Mouse (Mus musculus): ENCODE measurements around the gene Shc3.

Shc3 gene

DNA sequence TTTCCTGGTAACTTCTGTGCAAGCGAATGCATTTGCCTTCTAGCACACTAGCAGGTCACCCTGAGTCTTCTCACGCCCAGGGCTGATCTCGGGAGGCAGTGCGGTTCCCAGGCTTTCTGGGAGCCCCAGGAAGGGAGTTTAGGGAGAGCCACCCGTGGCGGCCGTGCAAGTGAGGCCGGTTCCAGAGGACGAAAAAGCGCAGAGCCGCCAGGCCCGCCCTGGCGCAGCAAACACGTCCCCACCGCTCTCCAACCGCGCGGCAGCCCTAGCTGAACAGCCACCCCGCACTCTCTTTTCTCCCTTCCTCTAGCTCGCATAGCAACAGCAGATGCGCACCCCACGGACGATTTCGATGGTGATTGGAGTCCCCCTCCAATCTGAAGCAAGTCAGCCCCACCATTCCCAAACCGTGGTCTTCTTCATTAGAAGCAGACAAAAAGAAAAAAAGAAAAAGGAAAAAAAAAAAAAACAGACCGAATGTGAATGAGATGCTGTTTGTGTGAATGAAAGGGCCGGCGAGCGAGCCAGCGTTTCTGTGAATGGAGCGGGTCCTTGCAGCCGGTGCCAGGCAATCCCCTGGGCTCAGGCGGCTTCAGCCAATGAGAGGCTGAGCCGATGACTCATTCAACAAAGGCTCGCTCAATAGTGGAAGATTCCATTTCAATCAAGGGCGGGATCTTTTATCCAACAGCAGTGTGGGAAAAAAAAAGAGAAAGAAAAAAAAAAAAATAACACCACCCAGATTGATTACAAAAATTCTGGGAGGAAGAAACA is at the start of gene Shc3:
Gene Shc3 (minus strand): TSS at position 509 of the 774 bp plus-strand sequence.
- peak; percentile 72 to 73 for DNase-seq

DNA sequence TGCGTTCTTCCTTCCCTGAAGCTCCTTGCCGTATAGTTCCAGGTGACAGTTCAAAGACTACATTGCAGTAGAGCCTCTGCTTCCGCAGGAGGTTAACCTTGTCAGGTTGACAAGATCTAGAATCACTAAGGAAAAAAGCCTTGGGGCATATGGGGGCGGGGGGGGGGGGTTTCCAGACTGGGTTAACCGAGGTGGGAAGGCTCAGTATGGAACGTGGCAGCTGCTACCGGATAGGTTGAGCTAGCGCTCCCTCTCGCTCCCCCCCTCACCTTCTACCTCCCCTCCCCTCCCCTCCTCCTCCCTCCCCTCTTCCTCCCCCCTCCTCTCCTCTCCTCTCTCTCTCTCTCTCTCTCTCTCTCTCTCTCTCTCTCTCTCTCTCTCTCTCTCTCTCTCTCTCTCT is 49.4 kb upstream of the Shc3 start:
- no peak for DNase-seq

DNA sequence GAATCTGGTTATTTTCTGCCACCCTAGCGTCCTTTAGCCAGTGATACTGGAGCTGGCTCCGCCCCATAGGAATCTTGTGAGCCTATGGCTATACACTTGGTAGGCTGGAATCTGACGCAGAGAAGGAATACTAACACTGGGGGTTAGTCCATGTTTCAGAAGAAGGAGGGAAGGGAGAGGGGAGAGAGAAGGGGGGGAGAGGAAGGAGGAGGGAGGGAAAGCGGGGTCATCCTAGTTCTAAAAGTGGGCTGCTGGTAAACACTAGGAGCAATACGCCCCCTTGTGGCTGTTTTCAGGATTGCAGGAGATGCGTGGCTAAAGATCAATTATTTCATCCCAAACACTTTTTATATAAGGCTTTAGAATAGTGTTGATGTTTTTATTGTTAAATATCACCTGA is 48.6 kb upstream of the Shc3 start:
- peak; percentile 51 to 67 for DNase-seq

DNA sequence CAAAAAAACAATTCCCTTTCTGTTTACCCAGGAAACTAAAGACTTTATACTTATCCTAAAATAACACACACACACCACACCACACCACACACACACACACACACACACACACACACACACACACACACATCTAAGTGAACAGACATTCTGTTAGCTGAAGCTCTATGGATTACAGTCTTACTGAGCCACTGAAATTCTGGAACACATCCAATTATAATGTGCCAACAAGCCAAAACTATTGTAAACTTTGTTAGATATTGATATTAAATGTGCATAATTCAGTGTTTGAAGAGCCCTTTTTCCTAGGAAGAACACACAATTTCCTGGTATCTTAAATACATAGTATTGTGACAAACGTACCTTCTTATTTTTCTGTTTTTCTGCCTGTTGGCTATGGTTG is 48.1 kb upstream of the Shc3 start:
- DNase-seq, result no peak

DNA sequence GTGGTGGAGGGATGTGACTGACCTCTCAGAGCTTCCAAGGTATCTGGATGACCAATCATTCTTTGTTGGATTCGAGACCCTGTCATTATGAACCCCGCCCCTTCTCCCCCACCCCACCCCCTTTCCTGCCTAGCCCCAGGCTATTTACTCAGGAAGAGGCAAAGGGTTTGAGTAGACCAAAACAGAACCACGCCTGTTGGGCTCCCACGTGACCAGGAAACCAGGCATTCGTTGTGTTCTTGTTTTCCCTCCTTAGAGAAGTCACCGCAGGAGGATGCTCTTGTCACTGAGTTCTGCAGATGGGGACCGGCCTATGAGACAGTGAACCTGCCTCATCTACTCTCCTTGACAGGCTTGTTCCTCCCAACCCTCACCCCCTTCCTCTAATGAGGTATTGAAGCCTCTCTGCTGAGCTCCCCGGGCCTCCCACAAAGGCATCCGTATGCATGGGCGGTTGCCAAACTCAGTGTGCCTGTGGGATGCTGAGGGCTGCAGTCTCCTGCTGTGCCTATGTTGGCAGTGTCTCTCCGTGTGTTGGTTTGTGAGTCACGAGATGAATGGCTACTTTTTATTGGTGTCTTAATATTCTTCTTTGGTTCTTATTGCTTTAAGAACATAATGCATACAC is 47.3 kb upstream of the Shc3 start:
- DNase-seq, result peak in 1 of 2 experiments; percentile 12

DNA sequence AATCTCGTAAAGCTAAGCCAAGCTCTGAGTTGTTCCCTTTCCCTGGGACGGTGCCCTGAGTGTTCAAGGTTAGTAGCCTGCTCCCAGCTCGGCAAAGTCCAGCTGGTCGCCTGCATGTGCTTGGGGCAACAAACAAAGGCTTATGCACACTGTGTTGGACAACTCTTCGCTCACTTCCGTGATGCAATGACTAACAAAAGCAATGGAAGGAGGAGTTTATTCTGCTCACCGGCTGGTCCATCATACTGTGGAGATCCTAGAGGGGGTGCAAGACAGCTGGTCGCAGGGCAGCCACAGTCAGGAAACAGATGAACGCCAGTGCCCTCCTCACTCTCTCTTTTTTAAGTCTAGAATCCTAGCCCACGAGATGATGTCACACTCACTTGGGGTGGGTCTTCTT is 46.6 kb upstream of the Shc3 start:
- DNase-seq, result no peak

DNA sequence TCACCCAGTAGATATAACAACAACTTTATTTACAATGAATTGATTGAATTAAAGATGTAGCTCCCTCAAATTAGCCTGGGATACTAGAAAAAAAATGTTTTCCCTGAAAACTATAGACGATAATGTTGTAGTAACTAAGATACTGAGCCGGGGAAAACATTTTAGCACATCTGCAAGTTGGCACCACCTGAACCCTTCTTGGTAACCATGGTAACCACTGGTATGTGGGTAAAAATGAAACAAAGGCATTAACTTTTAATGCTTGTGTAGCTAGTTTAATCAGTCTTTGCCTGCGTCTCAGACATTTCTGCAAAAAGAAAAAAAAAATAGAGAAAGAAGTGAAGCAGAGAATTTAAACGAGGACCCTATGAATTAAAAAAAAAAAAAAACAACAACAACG is 42.3 kb upstream of the Shc3 start:
- no peak for DNase-seq

DNA sequence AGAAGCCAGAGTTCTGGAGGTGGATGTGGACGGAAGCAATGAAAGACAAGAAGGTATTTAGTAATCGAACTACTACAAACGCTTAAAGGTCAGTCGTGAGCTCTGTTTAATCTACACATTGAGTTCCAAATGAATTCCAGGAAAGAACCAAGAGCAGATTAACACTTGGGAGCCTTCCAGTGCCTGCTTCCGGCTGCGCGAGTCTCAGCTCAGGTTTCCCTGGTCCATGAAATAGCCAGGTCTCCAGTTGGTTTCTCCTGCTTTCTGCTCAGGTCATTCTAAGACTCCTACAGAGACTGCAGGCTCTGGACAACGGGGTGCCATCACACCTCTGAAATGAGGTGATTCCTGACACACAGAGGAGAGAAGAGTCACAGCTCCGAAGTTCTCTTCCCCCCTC is 41.8 kb upstream of the Shc3 start:
- no peak for DNase-seq

DNA sequence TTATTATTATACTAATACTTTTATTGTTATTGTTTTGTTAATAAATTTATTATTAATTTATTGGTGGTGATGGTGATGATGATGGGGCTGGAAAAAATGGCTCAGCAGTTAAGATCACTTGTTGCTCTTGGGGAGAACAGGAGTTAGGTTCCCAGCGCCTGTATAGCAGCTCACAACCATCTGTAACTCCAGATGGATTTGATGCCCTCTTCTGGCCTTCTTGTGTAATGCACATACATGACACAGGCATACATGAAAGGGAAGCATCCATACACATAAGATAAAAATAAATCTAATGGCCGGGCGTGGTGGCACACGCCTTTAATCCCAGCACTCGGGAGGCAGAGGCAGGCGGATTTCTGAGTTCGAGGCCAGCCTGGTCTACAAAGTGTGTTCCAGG is 40.0 kb upstream of the Shc3 start:
- no peak for DNase-seq

DNA sequence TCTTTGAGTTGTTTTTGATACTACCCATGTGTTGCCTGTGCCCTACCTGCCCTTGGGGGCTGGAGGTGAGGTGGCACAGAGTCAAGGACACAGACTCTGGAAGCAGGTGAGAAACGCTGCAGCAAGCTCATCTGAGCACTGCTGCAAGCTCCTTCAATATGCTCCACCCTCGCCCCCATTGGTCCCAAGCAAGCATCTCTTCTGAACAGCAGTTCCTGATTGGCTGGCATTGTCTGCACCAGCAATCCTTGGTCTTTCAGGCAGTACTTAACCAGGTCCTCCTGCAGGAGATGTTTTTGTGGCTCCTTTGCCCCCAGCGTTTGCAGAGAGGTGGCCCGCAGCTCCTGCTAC is 34.6 kb upstream of the Shc3 start:
- DNase-seq, result peak in 1 of 2 experiments; percentile 17

DNA sequence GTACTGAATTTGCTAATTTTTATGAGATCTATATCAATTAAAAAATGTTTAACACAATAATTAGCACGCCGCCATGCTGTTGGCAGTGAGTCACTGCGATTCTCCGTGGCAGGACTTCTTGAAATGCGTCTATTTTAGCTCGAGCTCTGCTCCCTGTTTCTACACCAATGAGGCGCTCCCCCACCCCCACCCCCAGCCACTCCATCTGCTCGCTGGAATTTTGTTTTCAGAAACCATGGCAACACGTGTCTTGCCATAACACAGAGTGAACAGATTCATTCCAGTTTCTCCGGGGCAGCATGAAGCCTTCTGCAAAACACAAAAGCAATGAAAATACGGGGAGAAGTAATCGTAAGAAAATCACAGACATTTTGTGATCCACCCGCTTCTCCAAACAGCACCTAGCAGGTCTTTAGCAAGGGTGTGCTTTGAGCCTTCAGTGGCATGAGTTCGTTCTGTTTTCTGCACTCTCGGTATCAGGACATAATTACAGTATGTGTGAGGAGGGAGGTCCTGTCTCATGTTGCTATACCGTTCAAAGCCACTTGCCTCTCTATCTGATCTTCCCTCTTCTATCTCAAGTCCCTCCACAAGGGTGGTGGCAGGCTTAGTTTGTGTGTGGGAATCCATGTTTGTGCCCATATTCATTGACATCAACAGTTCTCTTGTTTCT is 34.1 kb upstream of the Shc3 start:
- DNase-seq, result peak; percentile 11 to 16

DNA sequence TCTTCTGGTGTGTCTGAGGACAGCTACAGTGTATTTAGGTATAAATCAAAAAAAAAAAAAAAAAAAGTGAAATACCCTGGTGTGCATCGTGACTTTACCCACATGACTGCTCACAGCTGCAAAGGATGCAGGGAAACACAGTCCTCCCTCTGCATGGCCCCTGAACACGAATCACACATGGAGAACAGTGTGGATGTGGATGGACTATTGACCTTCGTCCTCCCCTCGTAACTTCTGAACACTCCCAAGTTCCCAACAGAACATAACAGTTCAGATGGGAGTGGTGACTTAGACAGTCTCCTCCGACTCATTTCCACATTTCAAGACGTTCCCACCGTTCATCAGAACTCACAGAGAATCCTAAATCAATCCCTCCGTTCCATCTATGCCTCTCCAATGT is 33.5 kb upstream of the Shc3 start:
- DNase-seq, result no peak

DNA sequence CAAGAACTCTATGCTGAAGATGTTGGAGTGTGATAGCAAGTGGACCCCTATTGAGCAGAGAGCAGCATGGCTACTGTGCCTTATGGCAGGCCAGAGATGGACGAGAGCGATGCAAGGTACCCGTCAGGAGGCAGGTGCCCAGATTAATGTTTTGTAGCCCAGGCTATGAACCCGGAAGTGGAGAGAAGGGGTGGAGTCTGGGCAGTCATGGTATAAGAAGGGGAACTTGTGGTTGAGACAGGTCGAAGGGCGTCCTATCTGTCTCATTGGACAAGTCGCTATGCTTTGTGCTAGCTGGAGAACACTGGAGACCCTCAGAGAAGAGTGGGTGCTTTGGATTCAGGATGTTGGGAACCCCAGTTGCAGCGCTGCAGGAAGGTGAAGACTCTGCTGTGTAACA is 30.9 kb upstream of the Shc3 start:
- no peak for DNase-seq

DNA sequence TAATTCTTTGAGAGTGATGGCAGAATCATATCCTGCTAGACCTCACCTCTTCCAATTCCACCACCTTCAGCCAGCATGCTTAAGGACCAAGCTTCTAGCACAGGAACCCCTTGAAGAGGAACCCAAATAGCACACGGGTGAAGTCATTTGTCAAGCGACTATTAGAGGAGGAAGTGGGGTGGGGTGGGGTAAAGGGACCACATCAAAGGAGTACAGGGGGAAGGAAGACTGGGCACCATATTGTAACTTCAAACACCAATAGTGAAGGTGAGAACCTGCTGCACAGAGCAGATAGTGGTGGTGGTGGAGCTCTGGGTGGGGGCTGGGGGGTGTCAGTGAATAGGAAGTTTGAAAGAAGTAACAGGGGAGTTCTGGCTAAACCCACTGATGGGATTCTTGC is 28.8 kb upstream of the Shc3 start:
- no peak for DNase-seq

DNA sequence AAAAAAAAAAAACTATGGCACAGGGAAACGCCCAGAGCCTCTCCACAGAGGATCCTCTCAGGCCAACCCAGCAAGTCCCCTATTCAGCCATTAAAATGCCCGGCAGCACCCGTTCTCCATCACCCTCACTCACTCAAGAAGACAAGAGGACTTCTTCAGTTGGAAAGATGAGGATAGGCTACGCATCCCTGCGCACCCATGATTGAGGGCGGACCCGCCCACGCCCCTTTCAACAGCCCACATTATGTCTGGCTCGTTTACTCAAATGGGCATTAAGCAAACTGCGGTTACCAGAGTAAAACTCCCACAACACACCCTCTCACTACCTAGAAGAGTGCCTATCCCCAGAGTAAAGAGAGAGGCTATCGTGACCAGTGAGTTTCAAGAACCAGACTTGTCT is 26.2 kb upstream of the Shc3 start:
- no peak for DNase-seq

DNA sequence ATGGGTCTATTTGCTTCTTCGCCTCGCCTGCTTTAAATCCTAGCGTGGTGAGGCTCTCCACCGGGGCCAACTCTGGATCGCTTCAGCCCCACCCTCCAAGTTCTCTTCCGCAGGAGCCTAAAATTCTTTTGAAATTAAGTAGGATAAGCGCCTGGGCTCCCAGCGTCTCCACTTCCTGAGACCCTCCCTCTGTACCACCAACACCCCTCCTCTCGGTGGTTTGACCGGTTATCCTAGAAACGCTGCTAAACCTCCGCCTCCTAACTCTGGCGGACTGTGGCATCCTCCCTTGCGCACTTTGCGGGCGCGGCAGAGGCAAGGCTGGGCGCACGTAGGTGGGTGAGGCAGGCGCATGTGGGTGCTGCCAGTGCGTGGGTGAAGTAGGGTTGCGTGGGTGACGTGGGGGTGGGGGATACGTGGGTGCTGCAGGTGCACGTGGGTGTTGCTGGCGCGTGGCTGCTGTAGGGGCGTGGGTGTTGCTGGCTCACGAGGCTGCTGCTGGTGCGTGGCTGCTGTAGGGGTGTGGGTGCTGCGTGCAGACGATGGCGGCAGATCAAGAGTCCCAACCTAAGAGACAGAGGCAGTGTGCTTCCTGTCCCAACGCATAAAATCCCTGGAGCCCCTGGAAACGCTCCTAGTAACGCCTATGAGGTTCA is 25.6 kb upstream of the Shc3 start:
- DNase-seq, result no peak

DNA sequence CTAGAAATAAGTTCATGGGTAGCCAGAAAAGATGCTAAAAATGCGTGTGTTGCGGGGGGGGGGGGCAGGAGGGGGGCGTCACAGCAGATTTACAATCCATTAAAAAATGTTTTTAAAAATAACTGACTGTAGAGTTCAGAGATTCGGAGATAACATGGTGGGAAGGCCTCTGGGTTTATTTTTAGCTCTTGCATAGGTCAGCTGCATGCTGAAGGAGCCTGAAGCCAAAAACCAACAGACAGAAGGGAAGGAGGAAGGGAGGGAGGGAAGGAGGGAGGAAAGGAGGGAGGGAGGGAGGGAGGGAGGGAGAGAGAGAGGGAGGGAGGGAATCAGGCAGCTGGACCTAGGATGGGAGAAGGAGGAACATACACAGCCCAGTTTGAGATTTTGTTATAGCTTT is 18.8 kb upstream of the Shc3 start:
- no peak for DNase-seq

DNA sequence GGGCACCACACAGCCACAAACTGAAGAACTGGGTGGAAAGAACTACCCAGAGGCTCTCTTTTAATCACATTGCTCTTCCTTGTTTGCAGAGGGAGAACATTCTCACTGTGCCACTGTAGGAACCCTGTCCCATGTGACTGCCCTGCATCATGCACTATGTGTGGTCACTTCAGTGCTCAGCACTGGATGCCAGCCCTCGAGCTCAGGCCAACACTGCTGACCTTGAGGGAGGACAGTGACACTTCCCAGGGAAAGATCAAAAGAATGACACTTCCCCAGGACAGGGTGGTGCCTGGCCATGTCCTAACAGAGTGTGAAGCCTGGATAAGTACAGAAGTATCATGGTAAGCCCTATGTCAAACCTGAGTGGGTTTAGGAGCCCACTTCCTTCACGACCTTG is 13.0 kb upstream of the Shc3 start:
- no peak for DNase-seq

DNA sequence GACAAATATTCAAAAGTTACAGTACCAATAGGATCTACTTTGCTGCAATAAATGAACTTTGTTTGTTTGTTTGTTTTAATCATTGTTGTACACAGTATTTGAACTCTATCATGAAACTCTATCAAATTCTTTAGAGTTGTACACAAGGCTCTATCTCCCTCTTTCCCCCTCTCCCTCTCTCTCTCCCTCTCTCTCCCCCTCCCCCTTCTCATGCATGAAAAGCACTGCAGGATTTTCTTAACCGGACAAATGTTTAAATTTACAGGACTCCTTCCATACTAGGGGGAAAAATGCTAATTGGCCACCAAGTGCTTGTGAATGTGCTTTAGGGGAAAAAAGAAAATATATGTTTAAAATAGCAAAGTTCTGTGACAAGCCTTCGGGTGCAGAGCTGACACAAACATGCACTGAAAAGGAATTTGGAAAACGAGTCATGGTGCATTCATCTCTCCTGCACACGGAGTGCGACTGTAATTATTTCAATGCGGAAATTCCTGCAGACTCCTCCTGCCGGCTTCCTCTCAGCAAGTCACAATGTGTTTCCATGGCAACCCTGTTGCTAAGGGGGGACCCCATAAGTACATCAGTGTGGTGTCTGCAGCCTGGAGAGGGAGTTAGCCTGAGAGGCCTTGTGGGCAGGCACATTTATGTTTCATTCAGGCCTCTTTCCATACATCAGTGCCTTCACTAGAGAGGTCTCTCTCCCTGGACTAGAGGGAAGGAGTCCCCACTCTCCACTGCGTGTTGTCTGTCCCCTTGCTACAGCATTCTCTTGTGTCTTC is 11.2 kb upstream of the Shc3 start:
- no peak for DNase-seq

DNA sequence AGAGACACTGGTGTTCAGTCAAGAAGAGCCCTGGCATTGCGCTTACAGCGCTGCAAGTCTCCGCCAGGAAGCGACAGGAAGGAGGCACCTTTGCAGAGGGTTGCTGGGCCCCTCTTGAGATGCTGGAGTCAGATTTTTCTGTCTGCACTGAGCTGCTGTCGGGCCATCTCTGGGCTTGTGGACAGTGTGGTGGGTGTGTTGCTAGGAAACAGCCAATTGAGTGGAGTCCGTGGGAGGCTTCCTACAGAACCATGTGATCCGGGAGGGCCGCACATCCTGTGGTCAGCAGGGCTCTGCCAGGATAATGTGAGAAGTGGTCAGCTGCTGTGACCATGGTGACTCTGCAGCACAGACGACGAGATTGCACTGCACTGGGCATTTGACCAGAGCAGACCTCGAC is 4.6 kb upstream of the Shc3 start:
- no peak for DNase-seq

DNA sequence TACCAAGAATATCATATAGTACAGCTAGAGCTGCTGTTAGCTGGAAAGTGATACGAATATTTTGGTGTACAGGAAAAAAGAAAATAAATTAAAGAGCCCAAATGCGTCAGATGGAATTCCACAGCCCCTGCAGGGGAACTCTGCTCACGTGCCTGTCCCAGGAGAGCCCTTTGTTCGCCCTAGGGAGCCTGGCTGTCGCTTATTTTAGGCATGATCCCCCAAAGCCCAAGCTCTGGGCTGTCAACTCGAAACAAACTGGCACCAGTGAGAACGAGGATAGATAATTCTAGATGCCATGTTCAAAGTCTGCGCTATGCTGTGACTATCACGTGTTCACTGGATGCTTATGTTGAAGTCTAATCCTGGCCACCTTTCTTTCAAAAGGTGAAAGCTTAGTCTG is 892 bp upstream of the Shc3 start:
- no peak for DNase-seq

DNA sequence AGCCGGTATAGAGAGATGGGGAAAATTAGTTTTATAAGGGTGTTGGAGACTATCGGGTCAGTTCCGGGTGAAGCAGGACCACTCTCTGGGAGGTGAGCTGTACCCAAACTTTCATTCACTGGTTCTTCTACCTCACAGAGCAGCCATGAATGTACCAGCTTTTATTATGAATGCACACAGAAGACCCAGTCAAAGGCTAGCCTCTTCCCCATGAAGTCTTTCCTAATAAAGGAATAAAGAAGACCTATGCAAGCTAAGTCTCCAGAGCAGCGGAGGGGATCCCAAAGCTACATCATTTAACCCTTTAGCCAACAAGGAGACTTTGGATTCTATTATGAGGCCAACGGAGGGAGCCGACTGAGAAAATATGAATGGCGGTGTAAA is 458 bp upstream of the Shc3 start:
- peak in 1 of 2 experiments; percentile 20 for DNase-seq

DNA sequence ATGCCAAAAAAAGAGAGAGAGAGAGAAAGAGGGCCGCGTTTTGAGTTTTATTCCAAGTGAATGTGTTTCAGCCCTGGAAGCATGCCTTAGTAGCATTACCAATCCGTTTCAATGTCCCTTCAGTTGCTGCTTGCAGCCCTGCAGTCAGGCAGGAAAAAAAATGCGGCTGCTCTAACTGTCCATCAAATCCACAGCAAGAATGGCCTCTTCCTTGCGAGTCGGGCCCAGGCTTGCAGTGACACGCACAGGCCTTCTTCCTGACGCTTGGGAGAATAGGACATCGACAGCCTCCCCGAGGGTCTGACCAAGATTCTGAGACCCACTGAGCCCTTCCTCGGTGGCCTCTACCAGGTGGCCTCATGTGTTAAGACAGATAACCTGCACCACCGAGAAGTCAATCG is 718 bp downstream of the Shc3 start:
- peak in 1 of 2 experiments; percentile 13 for DNase-seq
